Mouse (Mus musculus) spleen, postnatal 4 days (tissue): Measurements from ENCODE around the gene Ncoa3.

Experiments
- DNase-seq, 2 experiments: peaks; one replicate each; pipeline ENCODE4 v3.0.0; 2022; ENCODE audit warnings: low spot score in 2 of 2

Ncoa3 gene

GRCm38 (mm10) chr2:165970767-165971166 lies 21.7 kb upstream of the Ncoa3 start:
- no peak for DNase-seq

GRCm38 (mm10) chr2:165974383-165974782 lies 18.1 kb upstream of the Ncoa3 start:
- DNase-seq: no peak

- DNase-seq: no peak
Observed at GRCm38 (mm10) chr2:165976186-165976585, 16.2 kb upstream of the Ncoa3 start.

GRCm38 (mm10) chr2:165976874-165977273 lies 15.6 kb upstream of the Ncoa3 start:
- DNase-seq: no peak

- no peak for DNase-seq
Observed at GRCm38 (mm10) chr2:165978119-165978518, 14.3 kb upstream of the Ncoa3 start.

GRCm38 (mm10) chr2:165981248-165981977 lies 11.0 kb upstream of the Ncoa3 start:
- no peak for DNase-seq

- peak; percentile 85 to 89 for DNase-seq
Observed at GRCm38 (mm10) chr2:165982512-165983389, 9.7 kb upstream of the Ncoa3 start.

GRCm38 (mm10) chr2:165984318-165984717 lies 8.1 kb upstream of the Ncoa3 start:
- DNase-seq: no peak

GRCm38 (mm10) chr2:165984891-165985290 lies 7.5 kb upstream of the Ncoa3 start:
- DNase-seq: no peak

GRCm38 (mm10) chr2:165985581-165985980 lies 6.9 kb upstream of the Ncoa3 start:
- DNase-seq: no peak

- DNase-seq: peak; percentile 30 to 74
Observed at GRCm38 (mm10) chr2:165986921-165987453, 5.4 kb upstream of the Ncoa3 start.

- peak in 1 of 2 experiments; percentile 71 for DNase-seq
Observed at GRCm38 (mm10) chr2:165993173-165993900, 901 bp downstream of the Ncoa3 start.

GRCm38 (mm10) chr2:165994341-165994740 lies 1.9 kb downstream of the Ncoa3 start:
- no peak for DNase-seq

- DNase-seq: no peak
Observed at GRCm38 (mm10) chr2:165995711-165996110, 3.3 kb downstream of the Ncoa3 start.

GRCm38 (mm10) chr2:165996130-165996529 lies 3.7 kb downstream of the Ncoa3 start:
- DNase-seq: no peak

- no peak for DNase-seq
Observed at GRCm38 (mm10) chr2:165997256-165997967, 5.0 kb downstream of the Ncoa3 start.

GRCm38 (mm10) chr2:165998969-165999368 lies 6.5 kb downstream of the Ncoa3 start:
- DNase-seq: no peak

- DNase-seq: no peak
Observed at GRCm38 (mm10) chr2:165999790-166000189, 7.4 kb downstream of the Ncoa3 start.

GRCm38 (mm10) chr2:166000242-166000641 lies 7.8 kb downstream of the Ncoa3 start:
- no peak for DNase-seq

- DNase-seq: no peak
Observed at GRCm38 (mm10) chr2:166000769-166001168, 8.3 kb downstream of the Ncoa3 start.

- DNase-seq: no peak
Observed at GRCm38 (mm10) chr2:166001362-166001761, 8.9 kb downstream of the Ncoa3 start.
